Comparison of ENCODE assay signal across 15 mouse cellular contexts in the genomic region with DNA sequence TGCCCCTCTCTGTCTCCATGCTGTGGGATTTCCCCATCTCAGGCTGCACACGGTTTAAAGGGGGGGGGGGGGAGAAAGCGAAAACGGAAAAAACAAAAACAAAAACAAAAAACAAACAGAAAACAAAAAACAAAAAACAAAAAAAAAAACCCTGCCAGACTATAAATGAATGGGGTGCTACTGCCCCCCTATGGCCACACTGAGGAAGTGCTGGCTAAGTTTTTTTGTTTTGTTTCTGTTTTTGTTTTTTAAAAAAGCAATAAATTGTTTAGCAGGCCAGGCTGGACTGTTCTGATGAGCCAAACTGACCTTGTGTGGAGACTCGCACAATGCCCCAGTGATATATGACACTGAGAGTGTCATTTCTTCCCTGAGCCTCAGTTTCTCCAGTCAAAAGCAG. TPM values are rescaled to one million over a fixed set of nuclear protein-coding genes. Genes with fewer than 3 reads are reported as not detected.
DNase-seq lines count a peak whose midpoint lies in the region; ATAC-seq and TF ChIP-seq lines count a peak whose summit lies in the region.
"Had no signal": no experiment of that assay in that cellular context is flagged by ENCODE, and none has a peak within 500 bp of the region (broad histone marks: within the 10 kb centered on the region; RNA-seq: fewer than 3 reads in every experiment).

No protein-coding gene starts in this region.

- peaks cover 22% of the 10 kb centered on the region for H3K27me3 ChIP-seq in heart, postnatal 0 days (ENCODE audit: control insufficient read depth, insufficient read depth, low read length)
- no peaks in the 10 kb centered on the region for H3K27me3 ChIP-seq in lung, postnatal 0 days (replicated peaks; ENCODE audit: insufficient read depth, low read length)
- H3K27me3 ChIP-seq in MEL (ENCODE audit: control insufficient read depth in 1 of 2, insufficient read depth in 2 of 2, low read length in 2 of 2) = no peaks in the 10 kb centered on the region
- H3K27me3 ChIP-seq in limb, embryonic 10.5 days (ENCODE audit: low read depth, poor library complexity, severe bottlenecking) = no peaks in the 10 kb centered on the region

- H3K4me1 ChIP-seq in heart, postnatal 0 days (ENCODE audit: control insufficient read depth, insufficient read depth) = no peaks in the 10 kb centered on the region
- H3K4me1 ChIP-seq in lung, postnatal 0 days (ENCODE audit: insufficient read depth, low read depth, low read length) = no peaks in the 10 kb centered on the region
- H3K4me1 ChIP-seq in MEL (ENCODE audit: control insufficient read depth in 1 of 2, insufficient read depth in 2 of 2, low read length in 2 of 2) = no peaks in the 10 kb centered on the region
- peaks cover 8% of the 10 kb centered on the region for H3K4me1 ChIP-seq in limb, embryonic 10.5 days
- H3K4me1 ChIP-seq: limb, embryonic 12.5 days had no signal

- TF ChIP-seq RAD21 in MEL (IDR thresholded peaks at IDR 0.05; ENCODE audit: low read depth, low read length) = peak; percentile 47

- peak; percentile 69 for TF ChIP-seq CTCF in heart, postnatal 0 days (IDR thresholded peaks at IDR 0.05; ENCODE audit: low read depth)
- peak; percentile 74 for TF ChIP-seq CTCF in lung, postnatal 0 days (IDR thresholded peaks at IDR 0.05)
- TF ChIP-seq CTCF in MEL (IDR thresholded peaks at IDR 0.05 in 2 of 3, conservative IDR thresholded peaks at IDR 0.05 in 1 of 3; ENCODE audit: control insufficient read depth in 1 of 3, insufficient read depth in 1 of 3, low read depth in 2 of 3, low read length in 3 of 3, poor library complexity in 1 of 3, severe bottlenecking in 1 of 3) = peak; percentile 20 to 42 (median 39); a peak in 5 of 6 replicates

- no peak for ATAC-seq in heart, postnatal 0 days (ENCODE audit: insufficient read depth, low read depth)
- ATAC-seq in lung, postnatal 0 days = no peak

- no peak overlapping the region for H3K27ac ChIP-seq in heart, postnatal 0 days (ENCODE audit: low read depth)
- H3K27ac ChIP-seq in lung, postnatal 0 days (ENCODE audit: low read length) = no peak overlapping the region
- no peak overlapping the region for H3K27ac ChIP-seq in MEL (ENCODE audit: control insufficient read depth, low read depth, low read length)
- H3K27ac ChIP-seq in limb, embryonic 10.5 days = peak overlapping the region; percentile 59
- H3K27ac ChIP-seq: limb, embryonic 12.5 days; macrophage had no signal

- no peak for DNase-seq in heart, postnatal 0 days (ENCODE audit: low spot score)
- DNase-seq in heart, adult 9 months (ENCODE audit: low spot score in 2 of 2) = no peak
- DNase-seq in lung, postnatal 0 days (ENCODE audit: low spot score) = no peak
- DNase-seq in lung, postnatal 25 days (ENCODE audit: low spot score) = no peak
- DNase-seq in MEL (ENCODE audit: low read depth, low spot score) = no peak
- DNase-seq in limb, embryonic 10.5 days (ENCODE audit: low spot score) = no peak
- no peak for DNase-seq in c-Kit-positive CD71-positive TER-119-positive erythroid progenitor cells, embryonic 14.5 days (ENCODE audit: low spot score)
- no peak for DNase-seq in kidney, adult 11 months
- DNase-seq: cerebellum, postnatal 25 days; gastrocnemius, postnatal 25 days; right cerebral cortex, postnatal 14 days had no signal

- 0 out of 2 replicates have a peak, but pooled peaks cover 4% of the 10 kb centered on the region for H3K9me3 ChIP-seq in heart, postnatal 0 days (replicated peaks; ENCODE audit: control insufficient read depth, low read length)
- H3K9me3 ChIP-seq in lung, postnatal 0 days (ENCODE audit: low read length) = no peaks in the 10 kb centered on the region
- H3K9me3 ChIP-seq in MEL (replicated peaks; ENCODE audit: insufficient read depth, low read length) = no peaks in the 10 kb centered on the region
- H3K9me3 ChIP-seq in limb, embryonic 10.5 days (replicated peaks) = no peaks in the 10 kb centered on the region

- H3K4me2 ChIP-seq in heart, postnatal 0 days (ENCODE audit: low read depth, low read length) = no peak overlapping the region
- H3K4me2 ChIP-seq in lung, postnatal 0 days (replicated peaks; ENCODE audit: low read depth, low read length) = no peak overlapping the region
- H3K4me2 ChIP-seq: limb, embryonic 12.5 days had no signal

- no peaks in the 10 kb centered on the region for H3K79me2 ChIP-seq in MEL (ENCODE audit: control insufficient read depth, insufficient read depth, low read length, poor library complexity)

- H3K9ac ChIP-seq in heart, postnatal 0 days (replicated peaks; ENCODE audit: low read depth, low read length) = no peak overlapping the region
- H3K9ac ChIP-seq in lung, postnatal 0 days (replicated peaks; ENCODE audit: low read depth) = no peak overlapping the region
- H3K9ac ChIP-seq in MEL (ENCODE audit: control insufficient read depth, low read depth, low read length, poor library complexity, severe bottlenecking) = no peak overlapping the region
- H3K9ac ChIP-seq: limb, embryonic 12.5 days had no signal

- TF ChIP-seq EP300 in heart, postnatal 0 days (IDR thresholded peaks at IDR 0.05; ENCODE audit: low read depth) = no peak
- no peak for TF ChIP-seq EP300 in lung, postnatal 0 days (IDR thresholded peaks at IDR 0.05)
- no peak for TF ChIP-seq EP300 in MEL (IDR thresholded peaks at IDR 0.05; ENCODE audit: low read depth in 1 of 2, low read length in 2 of 2)

- no peak overlapping the region for H3K4me3 ChIP-seq in heart, postnatal 0 days (ENCODE audit: low read depth, low read length)
- no peak overlapping the region for H3K4me3 ChIP-seq in lung, postnatal 0 days (ENCODE audit: low read depth, low read length)
- H3K4me3 ChIP-seq in MEL (ENCODE audit: control insufficient read depth in 1 of 2, insufficient read depth in 1 of 2, low read depth in 2 of 2, low read length in 2 of 2) = no peak overlapping the region
- no peak overlapping the region for H3K4me3 ChIP-seq in limb, embryonic 10.5 days
- H3K4me3 ChIP-seq: limb, embryonic 12.5 days had no signal

- TF ChIP-seq POLR2A in MEL (IDR thresholded peaks at IDR 0.05; ENCODE audit: control insufficient read depth in 1 of 2, insufficient read depth in 1 of 2, low read depth in 1 of 2, low read length in 2 of 2, poor library complexity in 1 of 2) = no peak

- no peaks in the 10 kb centered on the region for H3K36me3 ChIP-seq in heart, postnatal 0 days (replicated peaks; ENCODE audit: control insufficient read depth, insufficient read depth, low read length)
- H3K36me3 ChIP-seq in lung, postnatal 0 days (ENCODE audit: insufficient read depth, low read length) = no peaks in the 10 kb centered on the region
- H3K36me3 ChIP-seq in MEL (ENCODE audit: control insufficient read depth in 1 of 2, insufficient read depth in 2 of 2, low read length in 2 of 2) = no peaks in the 10 kb centered on the region
- no peaks in the 10 kb centered on the region for H3K36me3 ChIP-seq in limb, embryonic 10.5 days
- H3K36me3 ChIP-seq: G1E; limb, embryonic 12.5 days had no signal

- WGBS in heart, postnatal 0 days = 7% methylated on average over 4 of the region's 4 CpGs
- 13% methylated on average over 4 of the region's 4 CpGs for WGBS in lung, postnatal 0 days
- 22% methylated on average over 4 of the region's 4 CpGs for WGBS in limb, embryonic 10.5 days

TF ChIP-seq in MEL, 35 proteins besides CTCF, POLR2A, EP300 and RAD21:
- TF ChIP-seq ZNF384 (IDR thresholded peaks at IDR 0.05; ENCODE audit: low read depth, low read length) (peak; percentile 70), MAFK (IDR thresholded peaks at IDR 0.05; ENCODE audit: borderline replicate concordance, low read depth, low read length) (no peak), SMC3 (IDR thresholded peaks at IDR 0.05; ENCODE audit: low read depth, low read length) (peak; percentile 29), RCOR1 (IDR thresholded peaks at IDR 0.05; ENCODE audit: low read depth, low read length) (no peak), ZC3H11A (IDR thresholded peaks at IDR 0.05; ENCODE audit: low read depth, low read length) (0 out of 2 replicates have a peak, but pooled peaks have one; percentile 7)

RNA-seq across cellular contexts. Expression of gene Mpped1, which starts 20.3 kb away (rescaled TPM):
- total RNA-seq in heart, postnatal 0 days (2014; rRNA removed; ENCODE audit: low replicate concordance) = not detected in 2 replicates
- not detected in 2 replicates for polyA plus RNA-seq in heart, postnatal 0 days (2015; fragmentation: Nextera tagmentation; extraction: Ambion mirVana)
- polyA plus RNA-seq in lung, postnatal 0 days (2015; fragmentation: Nextera tagmentation; extraction: Ambion mirVana) = 0.15 TPM in 1 of 2 replicates, not detected in the other
- not detected in 2 replicates for total RNA-seq in MEL (2012; rRNA removed)
- polyA plus RNA-seq in MEL (2012; ENCODE audit: insufficient read depth in 1 of 2, insufficient read length in 2 of 2, low read depth in 1 of 2, low replicate concordance in 2 of 2, missing spikeins in 1 of 2) = not detected
- 2.4 and 3.8 TPM in 2 replicates for polyA plus RNA-seq in limb, embryonic 10.5 days (2016; fragmentation: Nextera tagmentation; extraction: Ambion mirVana)
- total RNA-seq: G1E; gastrocnemius, postnatal 25 days; heart, postnatal 14 days had no signal
- polyA plus RNA-seq: G1E, macrophage had no signal

RNA-seq across cellular contexts. Expression of gene Scube1, which starts 34.1 kb away (rescaled TPM):
- 1.3 and 4.3 TPM in 2 replicates for total RNA-seq in heart, postnatal 0 days (2014; rRNA removed; ENCODE audit: low replicate concordance)
- 1.6 and 1.9 TPM in 2 replicates for polyA plus RNA-seq in heart, postnatal 0 days (2015; fragmentation: Nextera tagmentation; extraction: Ambion mirVana)
- 1.6 and 1.9 TPM in 2 replicates for polyA plus RNA-seq in lung, postnatal 0 days (2015; fragmentation: Nextera tagmentation; extraction: Ambion mirVana)
- total RNA-seq in MEL (2012; rRNA removed) = not detected in 2 replicates
- not detected for polyA plus RNA-seq in MEL (2012; ENCODE audit: insufficient read depth in 1 of 2, insufficient read length in 2 of 2, low read depth in 1 of 2, low replicate concordance in 2 of 2, missing spikeins in 1 of 2)
- polyA plus RNA-seq in limb, embryonic 10.5 days (2016; fragmentation: Nextera tagmentation; extraction: Ambion mirVana) = 124 TPM in 2 replicates
- polyA plus RNA-seq: G1E, macrophage had no signal

Comparison
In these comparisons a context has a peak if more than half of its experiments do, and no peak if none do; other contexts are left out.
1. RNA of gene Scube1, which starts 34.1 kb away (polyA plus RNA-seq): 124 TPM in limb, embryonic 10.5 days; 1.6 to 1.9 TPM in heart, postnatal 0 days, 1.6 to 1.9 TPM in lung, postnatal 0 days and not detected in MEL; every median in the first group is over 10 times any median in the second.
2. Peak in every context shown above with its lines, with median percentiles within 50 percentile points of each other: CTCF ChIP-seq.